Mouse (Mus musculus) B cell, adult 2 months (primary cell): ENCODE measurements around the gene Kif4.

Experiments
- DNase-seq, 2 experiments: peaks; one replicate each; pipeline ENCODE4 v3.0.0; 2022

The Kif4 gene

DNA sequence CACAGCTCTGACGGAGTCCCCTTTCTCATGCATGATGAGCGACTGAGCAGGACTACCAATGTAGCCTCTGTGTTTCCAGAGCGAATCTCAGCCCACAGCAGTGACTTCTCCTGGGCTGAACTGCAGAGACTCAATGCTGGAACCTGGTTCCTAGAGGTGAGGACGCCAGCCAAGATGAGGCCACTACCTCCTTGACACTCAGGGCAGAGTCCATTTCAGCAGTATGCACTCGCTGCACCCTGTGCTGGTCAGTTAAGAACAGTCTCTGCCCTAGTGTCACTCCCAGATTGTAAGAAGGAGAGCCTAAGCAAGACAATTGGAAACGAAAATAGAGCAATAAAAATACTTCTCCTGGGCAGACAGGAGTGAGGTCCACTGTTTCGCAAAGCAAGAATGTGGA is 108.8 kb downstream of the Kif4 start:
- DNase-seq: no peak

DNA sequence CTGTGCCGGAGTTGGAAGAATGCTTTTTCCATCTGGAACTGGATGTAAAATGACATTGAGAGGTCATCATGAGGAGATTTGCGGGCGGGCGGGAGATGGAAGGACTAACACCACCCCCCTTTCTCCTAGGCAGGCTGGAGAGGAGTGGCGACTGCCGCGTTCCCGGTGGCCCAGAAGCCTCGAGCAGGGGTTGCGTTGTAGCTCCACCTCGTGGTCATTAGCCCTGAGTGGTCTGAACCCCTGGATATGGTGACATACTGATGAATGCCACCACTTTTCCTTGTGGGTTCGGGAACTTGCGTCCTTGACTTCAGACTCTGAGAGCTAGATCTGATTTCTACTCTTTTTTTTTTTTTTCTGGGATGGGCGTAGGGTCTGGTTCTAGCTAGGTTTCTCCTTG is 113.4 kb downstream of the Kif4 start:
- peak; percentile 28 to 46 for DNase-seq

DNA sequence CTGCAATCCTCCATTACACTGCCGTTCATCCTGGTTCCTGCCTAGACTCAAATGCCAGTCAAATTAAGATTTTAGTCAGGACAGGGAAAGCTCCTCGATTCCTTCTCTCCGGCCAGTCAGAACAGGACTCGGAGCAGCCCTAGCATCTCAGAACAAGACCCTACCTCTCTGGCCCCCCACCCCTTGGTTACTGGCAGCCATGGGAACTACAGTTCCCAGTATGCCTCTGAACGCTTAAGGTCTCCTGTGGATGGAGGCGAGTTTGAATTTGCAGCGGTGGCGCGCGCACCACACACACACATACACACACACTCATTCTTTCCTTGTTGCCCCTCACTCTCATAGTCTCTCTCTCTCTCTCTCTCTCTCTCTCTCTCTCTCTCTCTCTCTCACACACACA is 113.9 kb downstream of the Kif4 start:
- DNase-seq: no peak

DNA sequence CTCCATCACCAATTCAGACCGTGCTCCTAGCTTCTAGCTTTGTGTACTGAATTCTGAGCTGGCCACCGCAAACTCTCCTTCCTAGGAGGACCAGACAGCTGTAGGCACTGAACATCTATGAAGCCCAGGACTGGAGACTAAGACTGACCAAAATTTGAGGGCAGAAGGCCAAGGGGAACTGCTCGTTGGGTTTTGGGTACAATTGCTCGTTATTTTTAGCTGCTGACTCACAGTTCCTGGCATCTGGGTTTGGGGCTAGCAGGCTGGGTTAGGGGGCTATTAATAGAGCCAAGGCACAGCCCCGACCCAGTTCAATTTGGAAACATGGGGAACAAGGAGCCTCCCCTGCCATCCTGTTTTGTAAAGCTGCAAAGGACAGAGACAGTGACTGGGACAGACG is 115.2 kb downstream of the Kif4 start:
- no peak for DNase-seq

DNA sequence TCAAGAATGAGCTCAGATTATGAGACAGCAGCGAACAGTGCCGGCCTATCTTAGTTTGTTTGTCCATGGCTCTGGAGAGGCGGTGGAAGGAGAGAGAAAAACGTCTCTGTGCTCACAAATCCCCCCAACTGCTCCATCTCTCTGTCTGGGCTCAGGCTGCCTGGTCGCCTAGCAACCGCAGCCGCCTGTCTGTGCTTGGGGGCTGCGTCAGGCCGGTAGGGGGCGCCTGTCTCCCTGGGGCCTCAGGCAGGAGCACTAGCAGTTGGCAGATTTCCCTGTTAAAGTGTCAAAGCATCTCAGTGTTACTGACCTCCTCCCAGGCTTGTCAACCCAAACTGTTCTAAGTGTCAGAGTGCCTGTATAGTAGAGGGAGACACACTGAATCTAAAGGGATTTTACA is 116.4 kb downstream of the Kif4 start:
- DNase-seq: peak; percentile 46 to 55

DNA sequence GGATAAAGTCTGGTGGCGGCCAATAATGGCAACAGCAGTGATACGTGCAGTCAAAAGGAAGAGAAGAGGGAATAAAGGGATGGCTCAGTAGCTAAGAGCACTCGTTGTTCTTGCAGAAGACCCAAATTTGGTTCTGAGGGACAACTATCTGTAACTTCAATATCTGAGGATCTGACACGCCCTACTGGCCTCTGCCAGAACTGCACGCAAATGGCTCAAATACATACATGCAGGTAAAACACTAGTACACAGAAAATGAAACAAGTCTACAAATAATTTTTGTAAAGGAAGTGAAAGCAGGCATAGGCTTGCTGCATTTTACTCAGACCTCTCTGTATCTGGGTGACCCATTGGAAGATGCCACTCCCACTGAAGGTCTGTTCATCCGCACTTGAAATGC is 140.3 kb downstream of the Kif4 start:
- DNase-seq: peak; percentile 41 to 44

DNA sequence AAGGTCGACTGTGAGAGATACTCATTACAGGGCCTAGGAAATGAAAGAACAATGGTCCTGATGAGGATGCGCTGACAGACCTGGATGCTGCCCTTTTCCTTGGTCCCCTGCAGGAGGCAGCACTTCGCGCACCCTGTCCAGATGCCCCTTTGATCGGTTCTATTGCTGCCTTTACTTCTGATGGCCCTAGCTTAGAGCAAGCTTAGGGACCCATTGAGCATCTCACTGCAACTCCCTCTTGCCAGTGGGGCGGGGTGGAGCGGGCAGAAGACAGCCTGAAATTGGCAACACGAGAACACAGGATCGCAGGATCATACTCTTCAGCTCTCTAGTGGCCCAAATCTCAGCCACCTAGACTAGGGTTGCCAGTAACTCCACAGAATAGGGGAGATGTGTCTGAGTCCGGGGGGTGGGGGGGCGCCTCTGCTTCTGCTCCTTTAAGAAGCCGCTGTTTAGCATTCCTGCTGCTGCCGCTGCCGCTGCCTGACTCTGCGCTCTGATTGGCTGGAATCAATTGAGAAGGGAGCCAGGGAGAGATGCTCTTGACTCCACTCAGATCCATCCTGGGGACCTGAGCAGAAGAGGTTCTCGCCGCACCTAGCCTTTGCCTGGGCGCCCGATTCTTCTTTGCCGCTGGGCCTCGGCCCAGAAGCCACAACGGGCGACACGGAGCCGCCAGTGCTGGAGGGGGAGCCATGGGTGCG is 141.8 kb downstream of the Kif4 start, which contains the start of gene Dlg3:
Dlg3 (plus strand) TSS at position 542 of the 704 bp plus-strand sequence.
- DNase-seq: peak; percentile 23 to 29

DNA sequence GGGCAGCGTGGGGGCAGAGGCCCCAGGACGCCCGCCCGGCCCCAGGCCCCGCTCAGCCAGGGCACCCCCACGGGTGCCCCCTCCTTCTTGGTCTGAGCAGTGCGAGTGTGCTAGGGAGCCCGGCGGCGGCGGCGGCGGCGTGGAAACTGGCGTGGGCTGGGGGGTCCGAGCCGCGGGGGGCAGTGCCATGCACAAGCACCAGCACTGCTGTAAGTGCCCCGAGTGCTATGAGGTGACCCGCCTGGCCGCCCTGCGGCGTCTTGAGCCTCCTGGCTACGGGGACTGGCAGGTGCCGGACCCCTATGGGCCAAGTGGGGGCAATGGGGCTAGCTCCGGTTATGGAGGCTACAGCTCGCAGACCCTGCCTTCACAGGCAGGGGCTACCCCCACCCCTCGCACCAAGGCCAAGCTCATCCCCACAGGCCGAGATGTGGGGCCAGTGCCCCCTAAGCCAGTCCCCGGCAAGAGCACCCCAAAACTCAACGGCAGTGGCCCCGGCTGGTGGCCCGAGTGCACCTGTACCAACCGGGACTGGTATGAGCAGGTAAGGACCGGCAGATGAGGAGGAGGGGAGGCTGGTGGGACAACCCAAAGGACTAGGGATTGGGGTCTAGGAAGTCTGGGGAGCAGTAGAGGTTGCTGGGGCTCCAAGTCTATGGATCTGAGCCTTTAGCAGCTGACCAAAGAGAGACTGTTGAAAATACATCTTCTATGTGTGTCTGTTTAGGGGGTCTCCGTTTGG is 142.5 kb downstream of the Kif4 start:
- DNase-seq: no peak

DNA sequence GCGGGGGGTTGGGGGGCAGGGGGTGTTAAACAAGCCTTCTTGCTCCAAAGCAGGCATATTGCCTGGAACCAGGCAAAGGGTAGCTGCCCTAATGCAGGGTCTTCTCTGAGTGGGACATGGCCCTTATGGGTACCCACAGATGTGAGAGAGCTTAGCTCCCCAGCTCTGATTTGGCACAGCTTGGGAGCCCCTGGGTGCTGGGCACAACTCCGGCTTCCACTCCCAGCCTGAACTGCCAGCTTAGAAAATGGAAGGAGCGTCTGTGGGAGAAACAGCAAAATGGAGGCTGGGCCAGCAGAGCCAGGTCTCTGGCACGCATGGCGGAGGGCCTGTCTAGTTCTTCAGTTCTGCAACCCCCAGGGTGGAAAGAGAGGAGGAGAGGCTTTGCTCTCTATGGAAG is 143.7 kb downstream of the Kif4 start:
- no peak for DNase-seq

DNA sequence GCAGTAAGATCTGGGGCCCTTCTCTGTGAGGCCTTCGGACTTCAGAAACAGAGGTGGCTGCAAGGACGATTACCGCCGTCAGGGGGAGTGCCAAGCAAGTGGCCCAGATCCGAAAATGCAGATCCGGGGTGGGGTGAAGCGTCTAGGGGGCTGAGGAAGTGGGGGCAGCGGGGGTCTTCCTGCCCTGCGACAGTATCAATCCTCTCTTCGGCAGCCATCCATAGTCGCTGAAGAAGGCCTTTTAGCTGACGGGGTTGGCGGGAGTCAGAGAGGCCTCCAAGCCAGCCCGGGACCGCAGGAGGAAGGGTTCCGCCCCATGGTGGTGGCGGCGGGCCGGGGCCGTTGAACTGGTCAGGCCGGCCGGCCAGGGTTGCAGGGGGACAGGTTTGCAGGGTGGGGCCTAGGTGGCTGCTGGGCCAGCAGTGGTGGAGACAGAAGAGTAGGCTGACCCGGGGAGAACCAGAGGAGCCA is 148.8 kb downstream of the Kif4 start:
- DNase-seq: peak; percentile 71 to 73

DNA sequence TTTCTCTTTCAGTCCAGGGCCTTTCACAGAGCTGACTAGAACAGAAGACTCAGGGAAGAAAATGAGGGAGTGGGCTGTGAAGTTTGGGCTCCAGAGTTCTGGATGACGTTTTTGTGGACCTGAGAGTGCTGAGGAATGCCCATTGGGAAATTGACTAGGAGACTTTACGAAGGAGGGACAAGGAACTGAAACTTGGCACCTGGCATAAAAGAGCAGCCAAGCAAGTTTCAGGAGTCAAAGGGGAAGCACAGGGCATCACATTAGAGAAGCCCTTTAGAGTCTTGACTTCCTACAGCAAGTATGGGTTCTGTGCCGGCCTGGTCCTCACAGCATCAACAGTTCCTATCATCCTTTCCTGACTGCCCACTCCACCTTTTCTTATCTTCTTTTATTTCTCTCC is 149.9 kb downstream of the Kif4 start:
- no peak for DNase-seq

DNA sequence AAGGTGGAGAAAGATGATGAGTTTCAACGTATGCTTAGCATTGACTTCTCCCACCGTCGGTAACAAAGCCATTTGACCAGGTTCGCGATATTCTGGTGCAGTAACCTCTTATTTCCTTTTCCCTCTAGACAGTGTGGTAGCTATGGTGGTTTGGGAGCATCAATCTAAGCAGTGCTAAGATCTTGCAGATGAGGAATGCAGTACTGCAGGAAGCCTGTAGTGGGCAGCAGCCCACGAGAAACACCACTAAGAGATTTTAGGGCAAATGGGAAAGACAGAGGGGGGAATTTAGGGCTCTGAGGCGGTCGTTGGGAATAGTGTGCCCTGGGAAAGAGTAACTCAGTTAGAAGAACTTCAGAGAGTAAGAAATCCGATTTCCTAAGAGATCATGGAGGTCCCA is 151.0 kb downstream of the Kif4 start:
- DNase-seq: peak; percentile 42 to 47
